Mouse (Mus musculus): ENCODE measurements around the gene Nrp2.

Gene Nrp2

DNA sequence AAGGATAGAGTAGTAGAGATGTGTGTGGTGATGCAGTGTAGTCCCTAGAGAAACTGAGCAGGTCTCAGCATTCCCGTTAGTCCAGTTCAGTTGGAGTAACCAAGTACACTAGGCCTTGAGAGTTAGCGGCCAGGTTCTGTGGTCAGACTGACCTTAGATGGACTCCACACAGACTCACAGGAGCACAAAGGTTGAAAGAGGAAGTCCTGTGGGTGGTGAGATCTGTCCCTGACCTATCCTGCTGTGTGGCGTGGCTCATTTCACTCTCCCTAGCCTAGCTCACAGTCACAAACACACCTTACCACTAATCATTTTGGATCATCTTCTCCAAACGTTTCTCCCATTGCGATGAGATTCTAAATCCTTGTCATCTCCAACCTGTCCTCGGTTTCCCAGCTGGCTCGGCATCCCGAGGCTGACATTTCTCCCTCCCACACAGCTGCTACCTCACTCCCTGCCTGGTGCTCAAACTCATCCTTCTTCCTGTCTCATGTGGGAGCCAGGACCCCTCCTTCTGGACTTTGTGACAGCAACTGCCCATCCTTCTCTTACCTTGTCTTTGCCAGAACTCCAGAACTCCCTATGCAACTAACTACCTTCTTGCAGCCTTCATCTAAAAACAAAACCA, 106.6 kb downstream of the Nrp2 start:
- no peak for DNase-seq (ENCODE audit: low read depth in 1 of 2, low spot score in 2 of 2)

DNA sequence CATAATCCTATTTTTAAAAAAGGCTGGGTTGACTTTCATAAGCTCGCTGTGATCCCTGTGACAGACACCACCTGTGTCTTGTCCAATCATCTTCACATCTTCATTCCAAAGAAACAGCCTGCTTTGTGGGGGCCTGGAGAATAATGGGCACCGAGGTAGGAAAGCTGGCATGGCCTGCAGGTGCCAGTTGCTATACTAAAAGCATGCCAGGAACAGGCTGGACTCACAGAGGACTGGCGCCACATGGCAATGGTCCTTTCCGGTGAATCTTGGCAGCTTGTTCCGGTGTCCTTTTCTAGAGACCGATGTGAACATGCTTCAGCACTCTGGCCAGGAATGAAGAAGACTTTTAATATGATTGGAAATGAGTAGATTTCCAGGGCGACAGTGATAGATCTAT, 108.1 kb downstream of the Nrp2 start:
- no peak for DNase-seq (ENCODE audit: low read depth in 1 of 2, low spot score in 2 of 2)

DNA sequence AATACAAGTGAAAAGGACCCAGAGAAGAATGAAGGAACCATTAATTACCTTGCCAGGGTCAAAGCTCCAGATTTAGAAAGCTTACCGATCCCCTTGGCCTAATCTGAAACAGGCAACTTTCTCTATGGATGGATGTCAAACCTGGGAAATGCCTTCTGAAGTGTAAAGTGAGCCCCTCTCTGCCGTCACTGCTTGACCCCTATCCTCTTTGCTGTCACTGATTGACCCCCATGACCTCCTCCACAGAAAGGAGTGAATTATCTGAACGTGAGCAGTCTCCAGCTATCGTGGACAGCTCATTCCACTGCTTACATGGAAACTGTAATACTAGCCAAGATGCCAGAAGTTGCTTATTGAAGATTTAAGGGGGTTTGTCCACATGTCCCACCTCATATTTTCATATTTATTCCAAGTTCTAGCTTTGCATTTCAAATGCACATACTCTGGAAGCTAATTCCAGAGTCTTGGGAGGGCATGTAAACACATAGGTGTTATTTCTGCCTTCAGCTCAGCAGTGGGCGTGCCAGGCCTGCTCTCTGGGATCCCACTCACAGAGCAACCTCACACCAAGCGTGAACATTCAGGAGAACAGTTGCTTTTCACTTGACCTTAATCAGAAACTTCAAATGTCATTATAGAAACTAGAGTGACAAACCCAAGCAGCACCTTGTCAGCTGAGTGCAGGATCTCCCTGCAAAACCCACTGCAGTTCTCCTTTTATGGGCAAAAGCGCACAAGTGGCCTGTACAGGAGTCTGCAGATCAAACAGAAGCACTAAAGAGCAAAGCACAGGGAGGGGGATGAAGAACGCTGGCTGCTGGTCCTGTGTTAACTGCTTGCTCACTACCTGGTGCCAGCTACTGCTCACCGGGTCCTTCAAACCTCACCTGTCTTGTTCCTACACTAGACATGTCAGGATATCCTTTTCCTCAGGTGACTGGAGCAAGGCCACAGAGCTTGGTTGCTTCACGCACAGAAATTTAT, 109.9 kb downstream of the Nrp2 start:
- no peak for DNase-seq (ENCODE audit: low read depth in 1 of 2, low spot score in 2 of 2)

GRCm38 (mm10) chr1:62813938-62814337, 110.9 kb downstream of the Nrp2 start:
- no peak for DNase-seq (ENCODE audit: low read depth in 1 of 2, low spot score in 2 of 2)

DNA sequence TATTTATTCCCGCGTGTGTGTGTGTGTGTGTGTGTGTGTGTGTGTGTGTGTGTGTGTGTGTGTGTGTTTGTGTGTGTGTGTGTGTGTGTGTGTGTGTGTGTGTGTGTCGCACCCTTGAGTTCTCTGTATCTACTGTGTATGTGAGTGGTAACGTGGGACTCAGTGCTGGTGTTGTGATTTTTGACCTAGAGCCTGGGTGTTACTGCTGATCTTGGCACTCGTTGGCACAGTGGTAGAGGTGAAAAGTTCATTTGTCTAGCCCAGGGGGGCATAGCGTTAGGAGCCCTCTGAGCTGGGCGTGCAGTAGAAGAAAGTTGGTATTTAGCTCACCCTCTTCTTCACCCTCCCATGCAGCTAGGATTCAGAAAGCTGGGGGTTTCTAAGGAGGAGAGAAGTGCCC, 114.5 kb downstream of the Nrp2 start:
- no peak for DNase-seq (ENCODE audit: low read depth in 1 of 2, low spot score in 2 of 2)

DNA sequence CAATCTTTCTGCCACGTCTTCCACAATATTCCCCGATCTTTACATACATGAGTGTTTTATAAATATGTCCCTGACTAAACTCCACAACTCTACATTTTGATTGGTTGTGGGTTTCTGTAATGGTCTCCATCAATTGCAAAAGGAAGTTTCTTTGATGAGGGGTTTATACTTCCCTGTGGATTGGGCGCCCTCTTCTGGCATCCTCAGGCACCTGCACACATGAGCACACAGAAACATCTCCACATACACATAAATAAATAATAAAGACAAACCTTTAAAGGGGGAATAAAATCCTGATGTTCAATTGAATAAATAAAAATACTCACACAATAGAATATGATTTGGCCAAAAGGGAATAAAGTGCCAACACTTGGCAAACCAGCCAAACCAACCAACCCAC, 117.1 kb downstream of the Nrp2 start:
- no peak for DNase-seq (ENCODE audit: low read depth in 1 of 2, low spot score in 2 of 2)

DNA sequence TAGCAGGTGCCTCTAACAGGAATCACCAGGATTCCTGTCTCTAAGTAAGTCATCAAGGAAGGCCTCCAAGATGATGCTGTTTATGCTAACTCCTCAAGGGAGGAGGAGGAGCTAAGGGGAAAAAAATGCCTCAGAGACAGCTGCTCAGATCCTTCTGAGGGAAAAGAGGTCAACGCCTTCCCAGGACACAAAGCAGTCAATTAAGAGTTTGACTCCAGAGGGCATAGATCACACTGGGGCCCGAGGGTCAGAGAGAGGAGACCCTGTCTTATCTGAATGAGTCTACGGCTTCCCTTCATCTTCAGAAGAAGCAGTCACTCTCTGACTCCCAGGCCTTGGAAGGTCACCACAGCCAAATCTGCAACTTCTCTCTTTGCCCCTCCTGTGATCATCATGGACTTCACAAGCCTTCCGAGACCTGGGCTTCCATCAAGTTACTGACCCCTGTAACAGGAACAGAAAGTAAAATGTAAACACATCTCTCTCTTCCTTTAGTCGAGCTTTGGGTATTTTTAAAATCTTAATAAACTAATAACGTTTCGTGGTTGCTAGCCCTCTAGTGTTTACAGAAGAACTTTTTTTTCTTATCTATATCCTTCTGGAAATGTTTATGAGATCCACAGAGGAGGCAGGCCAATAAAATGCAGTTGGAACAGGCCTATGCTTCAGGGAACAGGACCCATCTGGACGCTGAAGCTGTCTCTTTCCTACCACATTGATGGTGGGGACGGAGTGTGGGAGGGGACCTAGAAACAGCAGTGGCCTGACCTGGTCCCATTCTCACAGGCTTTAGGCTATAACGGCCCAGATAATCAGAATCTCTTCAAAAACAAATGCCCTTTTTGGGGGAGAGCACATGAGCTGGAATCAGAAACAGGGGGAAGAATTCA, 118.7 kb downstream of the Nrp2 start:
- DNase-seq (ENCODE audit: low read depth in 1 of 2, low spot score in 2 of 2), result no peak

GRCm38 (mm10) chr1:62823549-62824195, 120.6 kb downstream of the Nrp2 start:
- no peak for DNase-seq (ENCODE audit: low read depth in 1 of 2, low spot score in 2 of 2)

- DNase-seq (ENCODE audit: low read depth in 1 of 2, low spot score in 2 of 2), result no peak
These were observed 123.0 kb downstream of the Nrp2 start for GRCm38 (mm10) chr1:62825822-62826765.

- no peak for DNase-seq (ENCODE audit: low read depth in 1 of 2, low spot score in 2 of 2)
These were observed 124.2 kb downstream of the Nrp2 start for GRCm38 (mm10) chr1:62827316-62827715.

DNA sequence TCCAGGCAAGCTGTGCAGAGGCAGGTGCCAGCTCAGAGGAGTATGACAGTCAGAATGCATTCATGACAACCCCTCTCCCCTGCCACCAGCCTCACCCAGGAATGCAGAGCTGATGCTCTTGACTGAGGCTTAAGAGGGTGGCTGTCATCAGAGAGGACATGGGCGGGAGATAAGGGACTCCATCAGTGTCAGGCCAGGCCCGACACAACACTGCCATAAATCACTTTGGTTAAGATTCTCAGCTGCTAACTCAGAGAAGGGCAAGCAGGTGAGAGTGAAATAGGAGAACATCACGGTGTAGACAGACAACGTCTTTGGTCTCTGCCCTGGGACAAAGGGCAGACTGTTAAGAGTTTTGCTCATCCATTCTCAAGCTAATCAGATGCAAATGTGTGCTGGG, 125.1 kb downstream of the Nrp2 start:
- no peak for DNase-seq (ENCODE audit: low read depth in 1 of 2, low spot score in 2 of 2)

- DNase-seq (ENCODE audit: low read depth in 1 of 2, low spot score in 2 of 2), result no peak
These were observed 126.8 kb downstream of the Nrp2 start for GRCm38 (mm10) chr1:62829690-62830417.

- DNase-seq (ENCODE audit: low read depth in 1 of 2, low spot score in 2 of 2), result no peak
These were observed 127.3 kb downstream of the Nrp2 start for GRCm38 (mm10) chr1:62830418-62830769.

GRCm38 (mm10) chr1:62831725-62832455, 128.8 kb downstream of the Nrp2 start:
- DNase-seq (ENCODE audit: low read depth in 1 of 2, low spot score in 2 of 2), result no peak

- no peak for DNase-seq (ENCODE audit: low read depth in 1 of 2, low spot score in 2 of 2)
These were observed 130.3 kb downstream of the Nrp2 start for GRCm38 (mm10) chr1:62833356-62833755.

GRCm38 (mm10) chr1:62834443-62835185, 131.5 kb downstream of the Nrp2 start:
- DNase-seq (ENCODE audit: low read depth in 1 of 2, low spot score in 2 of 2), result no peak

DNA sequence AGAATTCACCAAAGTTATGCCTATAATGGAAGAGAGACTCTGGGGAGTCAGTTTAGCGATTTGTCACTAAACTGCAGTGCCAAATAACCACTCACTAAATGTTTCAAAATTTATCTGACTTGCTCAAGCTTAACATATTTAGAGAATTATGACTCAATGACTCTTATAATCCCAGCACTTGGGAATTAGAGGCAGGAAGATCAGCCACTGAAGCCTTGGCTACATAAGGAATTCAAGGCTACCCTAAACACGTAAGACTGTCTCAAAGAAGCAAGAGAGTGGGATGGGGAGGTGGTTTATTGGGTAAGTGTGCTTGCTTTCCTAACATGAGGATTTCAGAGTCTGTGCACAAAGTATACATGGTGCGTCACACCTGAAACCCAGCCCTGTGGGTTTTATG, 135.0 kb downstream of the Nrp2 start:
- no peak for DNase-seq (ENCODE audit: low read depth in 1 of 2, low spot score in 2 of 2)

DNA sequence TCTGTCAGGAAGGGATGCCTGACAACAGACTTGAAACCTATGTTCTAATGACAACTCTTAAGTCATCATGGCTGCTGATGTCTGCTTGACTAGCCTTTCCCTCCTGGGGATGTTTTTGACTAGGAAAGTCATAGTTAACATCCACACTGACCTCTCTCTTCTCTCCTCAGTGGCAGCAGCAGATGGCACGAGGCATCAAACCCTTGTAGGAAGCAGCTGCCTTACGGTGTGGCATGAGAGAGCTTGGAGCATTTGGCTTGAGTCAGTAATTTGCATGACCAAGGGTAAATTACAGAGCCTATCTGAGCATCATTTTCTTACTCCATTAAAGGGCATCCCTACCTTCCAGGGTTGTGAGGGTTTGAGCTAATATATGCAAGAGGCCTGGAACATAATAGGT, 135.5 kb downstream of the Nrp2 start:
- DNase-seq (ENCODE audit: low read depth in 1 of 2, low spot score in 2 of 2), result no peak

Data from monocyte, adult 2 months (primary cell).